Mouse (Mus musculus) lung, embryonic 16.5 days (tissue): ENCODE results near the gene Neu4. TPM values are rescaled to one million over a fixed set of nuclear protein-coding genes. Genes with fewer than 3 reads are reported as not detected.

Experiments
- ATAC-seq: fragments of 200-750 bp; cut with Nextera tagmentation; 2 replicates; pipeline ENCODE4 v1.8.0; 2017; ENCODE audit warnings: low read depth, mild to moderate bottlenecking, moderate library complexity
- H3K27ac ChIP-seq: fragments of 300-500 bp; sonication (generic); 2 replicates; pipeline ENCODE4 v1.5.1; 2014; ENCODE audit warnings: mild to moderate bottlenecking, control low read depth, low read length
- H3K27me3 ChIP-seq: fragments of 300-500 bp; sonication (generic); 2 replicates; pipeline ENCODE4 v1.6.1; 2014; ENCODE audit warnings: low read depth, low read length, mixed read lengths; ENCODE audit not compliant: control insufficient read depth, insufficient read depth
- H3K36me3 ChIP-seq: fragments of 300-500 bp; sonication (generic); 2 replicates; pipeline ENCODE4 v1.6.1; 2014; ENCODE audit warnings: low read length; ENCODE audit not compliant: control insufficient read depth, insufficient read depth
- H3K4me1 ChIP-seq: fragments of 300-500 bp; sonication (generic); replicated peaks from 2 replicates; pipeline ENCODE4 v1.6.1; 2014; ENCODE audit warnings: low read length, mixed read lengths; ENCODE audit not compliant: control insufficient read depth, insufficient read depth
- H3K4me2 ChIP-seq: fragments of 300-500 bp; sonication (generic); 2 replicates; pipeline ENCODE4 v1.6.1; 2014; ENCODE audit warnings: low read depth, low read length, control low read depth
- H3K4me3 ChIP-seq: fragments of 300-500 bp; sonication (generic); 2 replicates; pipeline ENCODE4 v1.5.1; 2014; ENCODE audit warnings: mild to moderate bottlenecking, low read length, control low read depth
- H3K9ac ChIP-seq: fragments of 300-500 bp; sonication (generic); 2 replicates; pipeline ENCODE4 v1.6.1; 2014; ENCODE audit warnings: low read length, control low read depth
- H3K9me3 ChIP-seq: fragments of 300-500 bp; sonication (generic); 2 replicates; pipeline ENCODE4 v1.6.1; 2016; ENCODE audit warnings: low read length; ENCODE audit not compliant: control insufficient read depth
- WGBS: fragments of 180-500 bp; shearing (Covaris S2); extraction: QIAGEN DNeasy Blood & Tissue Kit; methylation state at CpG from one replicate; pipeline ENCODE4 v1.1.7; 2014; 5-methylcytosine and 5-hydroxymethylcytosine counted together
- polyA plus RNA-seq: library from polyadenylated mRNA; unstranded; fragments of >200 nt; fragmentation: Nextera tagmentation; extraction: Ambion mirVana; gene quantifications from 2 replicates; pipeline ENCODE4 v1.2.1, GENCODE M21; 2015

Neu4 gene
- polyA plus RNA-seq, 1 experiment from 2014 or later, result not detected

- no peak for ATAC-seq
- Histone ChIP-seq H3K4me1 (no peaks in the 10 kb centered on the region), H3K27me3 (no peaks in the 10 kb centered on the region), H3K4me3 (no peak overlapping the region), H3K36me3 (no peaks in the 10 kb centered on the region), H3K9me3 (no peaks in the 10 kb centered on the region), H3K9ac (no peak overlapping the region), H3K27ac (no peak overlapping the region), H3K4me2 (no peak overlapping the region)
- 17% methylated on average over 1 of the region's 1 CpGs for WGBS
Observed at GRCm38 (mm10) chr1:94076702-94077101, 56.5 kb downstream of the Neu4 start.

Other genes starting within 250 kb of the Neu4 start
- 231 and 238 TPM in 2 replicates for gene Dtymk, start 218.5 kb upstream of the Neu4 start, polyA plus RNA-seq
- gene Ing5, start 216.5 kb upstream of the Neu4 start, polyA plus RNA-seq, result 20.1 and 21.1 TPM in 2 replicates
- gene D2hgdh, start 195.5 kb upstream of the Neu4 start, polyA plus RNA-seq, result 15.4 and 17.2 TPM in 2 replicates
- 0.11 and 0.16 TPM in 2 replicates for gene Gal3st2, start 159.1 kb upstream of the Neu4 start, polyA plus RNA-seq
- not detected in 2 replicates for gene Gal3st2b, start 102.1 kb upstream of the Neu4 start, polyA plus RNA-seq
- gene Gal3st2c, start 29.9 kb upstream of the Neu4 start, polyA plus RNA-seq, result not detected in 2 replicates
- 0.30 and 0.43 TPM in 2 replicates for gene Pdcd1, start 32.1 kb downstream of the Neu4 start, polyA plus RNA-seq